Mouse (Mus musculus) heart, postnatal 0 days (tissue): ENCODE measurements at regions not wholly inside any gene's neighbourhood (a gene's known extent, or its start where the extent isn't known, plus 50 kb on each side); places are given as distances from the start of the nearest gene placed in this dataset.

Source experiments
- ATAC-seq: fragments of 200-750 bp; cut with Nextera tagmentation; 2 replicates; pipeline ENCODE4 v1.8.0; 2017; ENCODE audit warnings: low read depth, moderate number of reproducible peaks, moderate library complexity; ENCODE audit not compliant: insufficient read depth
- DNase-seq: peaks from one replicate; pipeline ENCODE4 v3.0.0-alpha.2; 2016; ENCODE audit warnings: low spot score
- H3K27ac ChIP-seq: fragments of 300-500 bp; sonication (generic); 2 replicates; pipeline ENCODE4 v1.5.1; 2014; ENCODE audit warnings: low read depth, mild to moderate bottlenecking
- H3K27me3 ChIP-seq: fragments of 300-500 bp; sonication (generic); 2 replicates; pipeline ENCODE4 v1.6.1; 2014; ENCODE audit warnings: low read length, mixed read lengths; ENCODE audit not compliant: control insufficient read depth, insufficient read depth
- H3K36me3 ChIP-seq: fragments of 300-500 bp; sonication (generic); replicated peaks from 2 replicates; pipeline ENCODE4 v1.6.1; 2014; ENCODE audit warnings: low read length, mixed read lengths; ENCODE audit not compliant: control insufficient read depth, insufficient read depth
- H3K4me1 ChIP-seq: fragments of 300-500 bp; sonication (generic); 2 replicates; pipeline ENCODE4 v1.6.1; 2014; ENCODE audit warnings: antibody characterized with exemption; ENCODE audit not compliant: control insufficient read depth, insufficient read depth
- H3K4me2 ChIP-seq: fragments of 300-500 bp; sonication (generic); 2 replicates; pipeline ENCODE4 v1.6.1; 2014; ENCODE audit warnings: low read depth, mild to moderate bottlenecking, low read length, moderate library complexity
- H3K4me3 ChIP-seq: fragments of 300-500 bp; sonication (generic); 2 replicates; pipeline ENCODE4 v1.5.1; 2014; ENCODE audit warnings: low read depth, low read length
- H3K9ac ChIP-seq: fragments of 300-500 bp; sonication (generic); replicated peaks from 2 replicates; pipeline ENCODE4 v1.6.1; 2014; ENCODE audit warnings: low read depth, low read length, mixed read lengths
- H3K9me3 ChIP-seq: fragments of 300-500 bp; sonication (generic); replicated peaks from 2 replicates; pipeline ENCODE4 v1.6.1; 2016; ENCODE audit warnings: low read length; ENCODE audit not compliant: control insufficient read depth
- CTCF ChIP-seq: IDR thresholded peaks from 2 replicates; pipeline ENCODE4 v1.5.1; 2016; ENCODE audit warnings: antibody characterized with exemption, control low read depth, low read depth
- EP300 ChIP-seq: IDR thresholded peaks from 2 replicates; pipeline ENCODE4 v1.6.1; 2016; ENCODE audit warnings: antibody characterized with exemption, low read depth
- WGBS: fragments of 180-500 bp; shearing (Covaris S2); extraction: QIAGEN DNeasy Blood & Tissue Kit; methylation state at CpG from one replicate; pipeline ENCODE4 v1.1.7; 2014; 5-methylcytosine and 5-hydroxymethylcytosine counted together

DNA sequence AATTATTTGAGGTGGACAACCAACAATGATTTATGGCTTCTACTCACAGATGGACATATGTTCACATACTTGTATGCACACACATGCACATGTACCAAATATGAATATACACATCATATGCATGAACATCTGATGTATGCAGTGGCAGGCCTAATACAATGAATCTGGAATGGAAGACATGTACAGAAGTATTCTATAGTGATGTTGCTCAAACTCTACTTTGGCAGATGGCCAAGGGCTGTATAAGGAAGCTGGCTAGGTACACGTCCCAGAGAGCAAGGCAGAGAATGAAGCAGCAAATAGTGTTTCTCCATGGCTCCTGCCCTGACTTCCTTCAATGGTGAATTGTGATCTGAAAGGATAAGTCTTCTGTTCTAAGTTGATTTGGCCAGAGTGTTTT lies 108.5 kb upstream of the Slc25a13 start:
- Histone ChIP-seq H3K4me3 (no peak overlapping the region), H3K36me3 (no peaks in the 10 kb centered on the region), H3K4me2 (no peak overlapping the region), H3K27ac (no peak overlapping the region), H3K4me1 (no peaks in the 10 kb centered on the region), H3K27me3 (no peaks in the 10 kb centered on the region), H3K9me3 (peaks cover 11% of the 10 kb centered on the region), H3K9ac (no peak overlapping the region)
- DNase-seq (no peak), ATAC-seq (no peak)
- TF ChIP-seq CTCF (no peak), EP300 (no peak)
- WGBS: 29% methylated on average over 1 of the region's 1 CpGs

DNA sequence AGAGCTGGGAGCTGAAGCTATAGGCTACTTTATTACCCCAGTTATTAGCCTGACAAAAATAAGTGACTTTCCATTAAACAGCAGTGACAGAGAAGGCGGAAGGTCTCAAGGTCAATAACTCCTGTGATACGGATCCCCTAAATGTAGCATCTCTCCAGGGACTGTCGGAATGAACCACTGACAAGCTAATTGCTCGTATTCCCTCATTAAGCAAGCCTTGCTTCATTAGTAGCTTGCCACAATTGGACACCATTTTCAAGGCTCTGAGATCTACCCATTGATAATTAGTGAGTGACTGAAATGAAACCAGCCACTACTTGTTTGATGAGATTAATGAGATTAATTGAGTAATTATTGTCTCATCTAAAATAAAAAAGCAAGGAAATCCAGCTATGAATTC lies 99.8 kb upstream of the Slc25a13 start:
- 73% methylated on average over 4 of the region's 4 CpGs for WGBS
- ATAC-seq (no peak), DNase-seq (no peak)
- Histone ChIP-seq H3K36me3 (no peaks in the 10 kb centered on the region), H3K4me2 (no peak overlapping the region), H3K9me3 (no peaks in the 10 kb centered on the region), H3K4me3 (no peak overlapping the region), H3K4me1 (0 out of 2 replicates have a peak, but pooled peaks cover 6% of the 10 kb centered on the region), H3K27ac (no peak overlapping the region), H3K27me3 (no peaks in the 10 kb centered on the region), H3K9ac (no peak overlapping the region)
- no peak for TF ChIP-seq CTCF
- TF ChIP-seq EP300: no peak

DNA sequence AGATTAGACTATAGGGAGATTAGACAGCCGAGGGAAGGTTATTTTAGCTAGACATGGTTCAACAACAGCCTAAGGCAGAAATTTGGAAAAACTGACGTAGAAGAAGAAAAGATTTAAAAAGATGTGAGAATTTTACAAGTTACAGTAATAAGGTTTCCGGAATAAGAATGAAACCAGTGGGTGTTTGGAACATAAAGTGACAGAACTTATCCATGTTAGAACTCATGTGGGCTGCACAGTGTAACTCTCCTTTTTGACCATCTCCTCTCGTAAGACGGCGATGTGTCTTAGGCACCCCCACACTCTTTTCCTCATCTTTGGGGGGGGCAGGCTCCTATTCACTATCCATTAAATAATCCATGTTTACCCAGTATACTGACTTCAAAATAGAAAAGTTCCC lies 96.2 kb upstream of the Slc25a13 start:
- Histone ChIP-seq H3K9me3 (no peaks in the 10 kb centered on the region), H3K36me3 (no peaks in the 10 kb centered on the region), H3K4me1 (0 out of 2 replicates have a peak, but pooled peaks cover 6% of the 10 kb centered on the region), H3K27ac (no peak overlapping the region), H3K4me3 (no peak overlapping the region), H3K4me2 (no peak overlapping the region), H3K27me3 (no peaks in the 10 kb centered on the region), H3K9ac (no peak overlapping the region)
- WGBS: 83% methylated on average over 6 of the region's 6 CpGs
- TF ChIP-seq EP300 (no peak), CTCF (no peak)
- DNase-seq: no peak
- no peak for ATAC-seq

DNA sequence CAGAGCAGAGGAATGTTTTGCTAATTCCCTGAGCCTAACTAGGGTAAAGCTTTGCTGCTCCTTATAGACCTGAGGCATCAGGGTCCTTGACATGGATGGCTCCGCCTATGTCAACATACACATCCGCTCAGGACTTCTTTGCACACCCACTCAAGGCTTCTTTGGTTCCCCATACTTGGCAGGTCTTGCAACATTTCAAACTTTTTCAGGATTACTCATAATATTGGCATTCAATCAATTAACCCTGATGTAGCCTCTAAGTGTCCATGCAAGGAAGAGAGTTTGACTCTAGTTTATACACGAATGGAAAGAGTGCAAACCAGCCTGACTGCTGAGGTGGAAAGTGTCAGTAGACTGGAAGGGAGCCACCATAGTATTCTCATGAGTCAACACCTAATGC lies 93.2 kb upstream of the Slc25a13 start:
- DNase-seq: no peak
- ATAC-seq: no peak
- Histone ChIP-seq H3K4me1 (no peaks in the 10 kb centered on the region), H3K4me3 (no peak overlapping the region), H3K9ac (no peak overlapping the region), H3K27ac (no peak overlapping the region), H3K27me3 (no peaks in the 10 kb centered on the region), H3K4me2 (no peak overlapping the region), H3K9me3 (no peaks in the 10 kb centered on the region), H3K36me3 (no peaks in the 10 kb centered on the region)
- TF ChIP-seq EP300 (no peak), CTCF (no peak)
- 77% methylated on average over 3 of the region's 3 CpGs for WGBS

DNA sequence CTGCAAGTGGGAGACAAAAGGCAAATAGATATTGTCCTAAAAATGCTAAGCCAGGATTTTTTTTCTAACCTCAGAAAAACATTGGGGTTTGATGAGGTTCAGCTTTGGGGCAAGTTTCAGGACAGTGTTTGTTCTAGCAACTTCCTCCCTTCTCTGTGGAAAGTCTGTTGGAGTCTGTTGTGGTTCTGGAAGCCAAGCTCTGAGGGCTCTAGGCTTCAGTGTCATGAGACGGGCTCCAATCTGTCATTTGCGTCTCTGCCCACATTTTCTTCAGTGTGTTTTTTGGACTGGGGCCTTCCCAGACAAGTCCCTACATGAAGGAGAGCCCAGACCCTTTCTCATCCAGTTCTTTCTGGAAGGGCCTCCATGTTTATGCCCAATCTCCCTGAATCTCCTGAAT lies 90.6 kb upstream of the Slc25a13 start:
- TF ChIP-seq CTCF (no peak), EP300 (no peak)
- 67% methylated on average over 2 of the region's 2 CpGs for WGBS
- Histone ChIP-seq H3K4me3 (no peak overlapping the region), H3K4me1 (no peaks in the 10 kb centered on the region; the same call in 1 of the 2 replicates), H3K27ac (no peak overlapping the region), H3K36me3 (no peaks in the 10 kb centered on the region), H3K27me3 (no peaks in the 10 kb centered on the region), H3K4me2 (no peak overlapping the region), H3K9ac (no peak overlapping the region), H3K9me3 (no peaks in the 10 kb centered on the region)
- ATAC-seq: no peak
- DNase-seq: no peak

DNA sequence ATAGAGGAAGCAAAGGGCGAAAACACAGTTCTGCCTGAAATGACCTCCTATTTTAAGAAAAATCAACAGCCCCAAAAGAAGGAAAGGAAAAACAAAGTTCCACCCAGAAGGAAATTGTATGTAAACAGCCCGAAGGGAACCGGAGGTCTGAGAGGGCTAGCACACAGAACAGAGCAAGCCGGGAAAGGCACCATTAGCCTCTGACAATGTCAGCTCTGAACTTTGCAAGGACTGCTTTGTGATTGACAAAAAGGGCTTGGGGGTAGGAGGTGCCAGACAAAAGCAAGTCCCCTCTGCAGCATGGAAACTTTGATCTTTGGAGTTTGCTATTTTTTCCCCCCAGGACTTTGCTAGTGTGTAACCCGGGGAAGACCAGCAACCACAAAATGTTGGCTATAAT lies 86.8 kb upstream of the Slc25a13 start:
- DNase-seq: no peak
- WGBS: 64% methylated on average over 5 of the region's 5 CpGs
- Histone ChIP-seq H3K36me3 (no peaks in the 10 kb centered on the region), H3K9ac (no peak overlapping the region), H3K4me3 (no peak overlapping the region), H3K4me1 (peaks cover 19% of the 10 kb centered on the region; the same call in 1 of the 2 replicates), H3K9me3 (no peaks in the 10 kb centered on the region), H3K27me3 (no peaks in the 10 kb centered on the region), H3K27ac (no peak overlapping the region), H3K4me2 (no peak overlapping the region)
- no peak for ATAC-seq
- TF ChIP-seq CTCF: no peak
- TF ChIP-seq EP300: no peak
